Comparison of ENCODE assay signal across 9 mouse cellular contexts in the genomic region with DNA sequence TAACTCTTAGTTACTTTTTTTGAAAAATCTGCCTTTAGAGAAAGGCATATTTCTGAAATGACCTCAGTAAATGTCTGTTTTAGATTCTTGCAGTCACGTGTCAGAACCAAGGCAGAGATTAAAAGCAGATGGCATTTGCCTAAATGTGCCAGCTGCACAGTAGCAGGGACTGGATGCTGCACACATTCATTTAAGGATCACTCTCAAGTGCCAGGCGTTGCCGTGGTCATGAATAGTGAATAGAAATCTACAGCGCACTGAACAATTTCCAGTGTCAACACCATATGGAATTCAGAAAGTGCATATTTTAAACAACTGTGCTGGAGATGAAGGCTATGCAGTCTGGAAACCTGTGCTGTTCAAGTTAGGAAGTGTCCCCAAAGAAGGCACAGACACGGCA.
DNase-seq lines count a peak whose midpoint lies in the region; ATAC-seq lines count a peak whose summit lies in the region.
"Had no signal": no experiment of that assay in that cellular context is flagged by ENCODE, and none has a peak within 500 bp of the region (broad histone marks: within the 10 kb centered on the region; RNA-seq: fewer than 3 reads in every experiment).

No protein-coding gene starts in this region.

- ATAC-seq in activated CD4-positive, CD25-positive, alpha-beta regulatory T cell, adult 4 months: no peak

- peak; percentile 59 for DNase-seq in embryo, embryonic 11 days
- DNase-seq in embryo, embryonic 9.5 days (ENCODE audit: extremely low spot score): no peak
- peak; percentile 79 for DNase-seq in right cerebral cortex, adult 18-20 months
- no peak for DNase-seq in right cerebral cortex, postnatal 4 days
- peak; percentile 89 for DNase-seq in layer of hippocampus, adult 9-11 months
- DNase-seq in telencephalon, adult 2 months (ENCODE audit: low read depth, low spot score): peak; percentile 94
- no peak for DNase-seq in urinary bladder, postnatal 4 days (ENCODE audit: low spot score in 2 of 2)
- DNase-seq: kidney, postnatal 14 days had no signal

Comparison
In these comparisons a context has a peak if more than half of its experiments do, and no peak if none do; other contexts are left out.
1. DNase-seq: peak in embryo, embryonic 11 days (single experiment), right cerebral cortex, adult 18-20 months (single experiment), layer of hippocampus, adult 9-11 months (single experiment) and telencephalon, adult 2 months (single experiment); none in embryo, embryonic 9.5 days (single experiment), right cerebral cortex, postnatal 4 days (single experiment) and urinary bladder, postnatal 4 days (0 of 2).